Mouse (Mus musculus): Measurements from ENCODE around the gene Eid2b. TPM values are rescaled to one million over a fixed set of nuclear protein-coding genes. Genes with fewer than 3 reads are reported as not detected.

Gene Eid2b
- polyA plus RNA-seq, 1 experiment from 2014 or later: 21.9 TPM

Other genes with a start within 250 kb of the Eid2b start
- gene Psmc4, start 227.6 kb upstream of the Eid2b start, polyA plus RNA-seq (2014; fragmentation: Nextera tagmentation; extraction: Ambion mirVana): 422 and 423 TPM in 2 replicates
- gene Fcgbp, start 206.5 kb upstream of the Eid2b start, polyA plus RNA-seq (2014; fragmentation: Nextera tagmentation; extraction: Ambion mirVana): not detected in 2 replicates
- 0.03 and 0.08 TPM in 2 replicates for gene 9530053A07Rik, start 148.3 kb upstream of the Eid2b start, polyA plus RNA-seq (2014; fragmentation: Nextera tagmentation; extraction: Ambion mirVana)
- 43.2 and 46.0 TPM in 2 replicates for gene Fbl, start 108.0 kb upstream of the Eid2b start, polyA plus RNA-seq (2014; fragmentation: Nextera tagmentation; extraction: Ambion mirVana)
- 14.5 and 16.0 TPM in 2 replicates for gene Dyrk1b, start 98.3 kb upstream of the Eid2b start, polyA plus RNA-seq (2014; fragmentation: Nextera tagmentation; extraction: Ambion mirVana)
- gene Eid2, start 9.9 kb upstream of the Eid2b start, polyA plus RNA-seq (2014; fragmentation: Nextera tagmentation; extraction: Ambion mirVana): 10.1 and 13.4 TPM in 2 replicates
- gene Selenov, start 13.4 kb downstream of the Eid2b start, polyA plus RNA-seq (2014; fragmentation: Nextera tagmentation; extraction: Ambion mirVana): 0.41 and 0.48 TPM in 2 replicates
- 89.6 and 90.0 TPM in 2 replicates for gene Dll3, start 24.5 kb downstream of the Eid2b start, polyA plus RNA-seq (2014; fragmentation: Nextera tagmentation; extraction: Ambion mirVana)
- gene Timm50, start 34.3 kb downstream of the Eid2b start, polyA plus RNA-seq (2014; fragmentation: Nextera tagmentation; extraction: Ambion mirVana): 195 and 214 TPM in 2 replicates
- gene Supt5, start 61.0 kb downstream of the Eid2b start, polyA plus RNA-seq (2014; fragmentation: Nextera tagmentation; extraction: Ambion mirVana): 71.3 and 82.2 TPM in 2 replicates
- 740 and 824 TPM in 2 replicates for gene Rps16, start 72.9 kb downstream of the Eid2b start, polyA plus RNA-seq (2014; fragmentation: Nextera tagmentation; extraction: Ambion mirVana)
- 36.1 and 39.4 TPM in 2 replicates for gene Plekhg2, start 94.9 kb downstream of the Eid2b start, polyA plus RNA-seq (2014; fragmentation: Nextera tagmentation; extraction: Ambion mirVana)
- gene Zfp36, start 102.5 kb downstream of the Eid2b start, polyA plus RNA-seq (2014; fragmentation: Nextera tagmentation; extraction: Ambion mirVana): 3.3 and 3.5 TPM in 2 replicates
- 44.4 and 50.5 TPM in 2 replicates for gene Med29, start 115.0 kb downstream of the Eid2b start, polyA plus RNA-seq (2014; fragmentation: Nextera tagmentation; extraction: Ambion mirVana)
- gene Paf1, start 115.2 kb downstream of the Eid2b start, polyA plus RNA-seq (2014; fragmentation: Nextera tagmentation; extraction: Ambion mirVana): 72.8 and 83.8 TPM in 2 replicates
- gene Gmfg, start 159.7 kb downstream of the Eid2b start, polyA plus RNA-seq (2014; fragmentation: Nextera tagmentation; extraction: Ambion mirVana): 6.3 and 7.5 TPM in 2 replicates
- gene Lrfn1, start 174.2 kb downstream of the Eid2b start, polyA plus RNA-seq (2014; fragmentation: Nextera tagmentation; extraction: Ambion mirVana): 4.5 and 5.0 TPM in 2 replicates
- gene Ifnl2, start 232.7 kb downstream of the Eid2b start, polyA plus RNA-seq (2014; fragmentation: Nextera tagmentation; extraction: Ambion mirVana): not detected in 2 replicates
- not detected in 2 replicates for gene Ifnl3, start 245.1 kb downstream of the Eid2b start, polyA plus RNA-seq (2014; fragmentation: Nextera tagmentation; extraction: Ambion mirVana)